Mouse (Mus musculus): Measurements from ENCODE around the gene Mrtfa. TPM values are rescaled to one million over a fixed set of nuclear protein-coding genes. Genes with fewer than 3 reads are reported as not detected.

The Mrtfa gene
- polyA plus RNA-seq, 1 experiment from 2014 or later = 25.7 TPM

GRCm38 (mm10) chr15:81192858-81193257, 2.3 kb upstream of the Mrtfa start:
- no peak for ATAC-seq (ENCODE audit: low FRiP score)
- WGBS = 95% methylated on average over 8 of the region's 8 CpGs

DNA sequence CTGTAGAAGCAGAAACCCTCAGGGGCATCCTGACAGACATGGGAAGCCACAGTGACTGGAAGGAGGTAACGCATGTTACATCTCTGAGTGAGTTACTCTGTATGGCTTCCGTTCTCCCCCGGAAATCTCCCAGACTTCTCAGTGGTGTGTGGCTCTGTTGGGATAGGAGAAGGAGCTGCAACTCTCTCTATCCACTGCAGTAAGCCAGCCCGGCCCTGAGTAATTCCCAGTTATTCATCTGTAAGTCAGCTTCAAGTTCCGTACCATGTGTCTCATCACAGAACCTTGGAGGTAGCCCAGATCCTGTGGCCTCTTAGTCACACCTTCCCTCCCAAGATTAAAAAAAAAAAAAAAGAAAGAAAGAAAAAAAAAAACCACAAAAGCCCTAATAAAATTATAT, 1.8 kb upstream of the Mrtfa start:
- H3K4me3 ChIP-seq (replicated peaks) = no peak overlapping the region
- H3K4me2 ChIP-seq = no peak overlapping the region
- H3K4me1 ChIP-seq = peaks cover 24% of the 10 kb centered on the region
- 0 out of 2 replicates have a peak, but pooled peaks cover 3% of the 10 kb centered on the region for H3K36me3 ChIP-seq (replicated peaks)
- H3K27ac ChIP-seq = no peak overlapping the region
- no peak for ATAC-seq (ENCODE audit: low FRiP score)
- H3K9me3 ChIP-seq = no peaks in the 10 kb centered on the region
- WGBS = 85% methylated on average over 5 of the region's 5 CpGs
- H3K27me3 ChIP-seq = no peaks in the 10 kb centered on the region
- H3K9ac ChIP-seq = no peak overlapping the region

More at GRCm38 (mm10) chr15:81192858-81193257, 2.3 kb upstream of the Mrtfa start:
- Histone ChIP-seq H3K4me2 (no peak overlapping the region), H3K36me3 (replicated peaks) (0 out of 2 replicates have a peak, but pooled peaks cover 3% of the 10 kb centered on the region), H3K9ac (no peak overlapping the region), H3K4me3 (replicated peaks) (no peak overlapping the region), H3K4me1 (peaks cover 24% of the 10 kb centered on the region), H3K9me3 (no peaks in the 10 kb centered on the region), H3K27ac (no peak overlapping the region), H3K27me3 (no peaks in the 10 kb centered on the region)

DNA sequence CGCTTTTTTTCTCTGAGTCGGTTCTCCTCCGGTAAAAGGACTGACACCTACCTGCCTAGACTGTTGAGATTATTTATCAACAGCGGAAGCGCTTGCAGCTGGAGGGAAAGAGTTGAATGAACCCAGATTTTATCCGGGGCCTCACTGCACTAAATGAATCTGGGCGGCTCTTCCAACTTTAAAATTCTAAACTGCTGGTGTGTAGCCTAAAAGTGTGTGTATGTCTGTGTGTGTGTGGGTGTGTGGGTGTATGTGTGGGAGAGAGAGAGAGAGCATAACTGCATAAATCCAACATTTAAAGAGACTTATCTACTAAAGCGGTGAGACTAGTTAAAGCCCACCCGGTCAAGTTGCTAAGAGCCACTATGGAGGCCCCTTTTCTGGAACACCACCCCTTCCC, 746 bp upstream of the Mrtfa start:
- Histone ChIP-seq H3K9ac (peak overlapping the region; percentile 58), H3K9me3 (no peaks in the 10 kb centered on the region), H3K4me3 (replicated peaks) (peak overlapping the region; percentile 87), H3K27me3 (no peaks in the 10 kb centered on the region), H3K27ac (no peak overlapping the region), H3K4me2 (peak overlapping the region; percentile 61), H3K36me3 (replicated peaks) (0 out of 2 replicates have a peak, but pooled peaks cover 3% of the 10 kb centered on the region), H3K4me1 (peaks cover 24% of the 10 kb centered on the region)
- WGBS = 32% methylated on average over 9 of the region's 9 CpGs
- no peak for ATAC-seq (ENCODE audit: low FRiP score)

DNA sequence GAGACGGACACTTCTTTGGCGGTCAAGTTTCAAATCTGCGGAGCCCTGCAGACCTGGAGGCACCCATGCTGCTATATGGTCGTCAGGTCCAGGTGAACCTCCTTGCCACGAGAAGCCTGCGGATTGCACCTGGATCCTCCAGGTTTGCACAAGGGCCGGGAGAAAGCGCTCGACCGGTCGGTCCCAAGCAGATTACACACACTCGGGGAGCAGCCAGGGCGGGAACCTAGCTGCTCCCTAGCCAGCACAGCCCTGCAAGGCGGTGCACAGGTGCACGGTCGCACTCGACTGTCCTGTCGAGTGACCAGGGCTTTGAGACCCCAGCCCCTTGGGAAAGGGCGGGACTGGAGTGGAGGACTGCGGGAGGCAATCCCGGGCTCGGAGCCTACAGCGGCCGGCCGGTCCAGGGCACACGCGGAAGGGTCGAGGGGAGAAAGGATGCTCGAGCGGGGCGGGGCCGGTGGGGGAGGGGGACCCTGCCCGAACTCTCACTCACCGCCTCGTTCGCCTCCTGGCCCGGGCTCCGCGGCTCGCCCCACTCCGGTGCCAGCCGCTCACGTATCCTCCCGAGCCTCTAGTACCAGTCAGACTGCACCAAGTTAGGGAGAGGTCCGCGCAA, 437 bp downstream of the Mrtfa start:
- Histone ChIP-seq H3K4me1 (peaks cover 24% of the 10 kb centered on the region), H3K9me3 (no peaks in the 10 kb centered on the region), H3K27me3 (no peaks in the 10 kb centered on the region), H3K4me2 (peak overlapping the region; percentile 89), H3K9ac (peak overlapping the region; percentile 92), H3K4me3 (replicated peaks) (peak overlapping the region; percentile 87), H3K36me3 (replicated peaks) (0 out of 2 replicates have a peak, but pooled peaks cover 3% of the 10 kb centered on the region), H3K27ac (peak overlapping the region; percentile 76)
- under 1% methylated on average over 34 of the region's 46 CpGs for WGBS
- no peak; the same call in 1 of the 2 replicates for ATAC-seq (ENCODE audit: low FRiP score)

DNA sequence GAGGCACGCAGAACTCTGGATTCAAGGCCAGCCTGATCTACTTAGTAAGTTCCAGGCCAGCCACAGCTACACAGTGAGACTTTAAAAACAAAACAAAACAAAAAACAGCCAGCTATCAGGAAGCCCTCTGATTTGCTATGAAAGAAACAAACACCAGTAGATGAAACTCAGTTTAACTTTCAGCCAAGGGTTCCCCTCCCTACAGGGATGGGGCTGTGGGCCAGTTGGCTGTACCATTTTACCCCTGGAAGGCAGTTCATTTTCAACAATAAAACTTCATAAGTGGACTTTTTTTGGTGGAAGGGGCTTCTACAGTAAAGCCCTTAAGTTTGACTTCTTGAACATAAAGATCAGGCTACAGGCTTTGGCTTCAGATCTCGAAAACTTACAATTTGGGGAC, 1.5 kb downstream of the Mrtfa start:
- Histone ChIP-seq H3K36me3 (replicated peaks) (0 out of 2 replicates have a peak, but pooled peaks cover 3% of the 10 kb centered on the region), H3K4me1 (peaks cover 24% of the 10 kb centered on the region), H3K27me3 (no peaks in the 10 kb centered on the region), H3K4me3 (replicated peaks) (peak overlapping the region; percentile 87), H3K9me3 (no peaks in the 10 kb centered on the region), H3K27ac (no peak overlapping the region), H3K9ac (peak overlapping the region; percentile 92), H3K4me2 (peak overlapping the region; percentile 89)
- ATAC-seq (ENCODE audit: low FRiP score) = no peak
- WGBS = 91% methylated on average over 2 of the region's 2 CpGs

- Histone ChIP-seq H3K27ac (no peak overlapping the region), H3K27me3 (no peaks in the 10 kb centered on the region), H3K9me3 (no peaks in the 10 kb centered on the region), H3K9ac (no peak overlapping the region), H3K4me1 (peaks cover 18% of the 10 kb centered on the region), H3K4me3 (replicated peaks) (no peak overlapping the region), H3K4me2 (no peak overlapping the region), H3K36me3 (replicated peaks) (0 out of 2 replicates have a peak, but pooled peaks cover 3% of the 10 kb centered on the region)
- WGBS = 83% methylated on average over 1 of the region's 1 CpGs
- no peak for ATAC-seq (ENCODE audit: low FRiP score)
Measured at GRCm38 (mm10) chr15:81184913-81185312, 5.6 kb downstream of the Mrtfa start.

DNA sequence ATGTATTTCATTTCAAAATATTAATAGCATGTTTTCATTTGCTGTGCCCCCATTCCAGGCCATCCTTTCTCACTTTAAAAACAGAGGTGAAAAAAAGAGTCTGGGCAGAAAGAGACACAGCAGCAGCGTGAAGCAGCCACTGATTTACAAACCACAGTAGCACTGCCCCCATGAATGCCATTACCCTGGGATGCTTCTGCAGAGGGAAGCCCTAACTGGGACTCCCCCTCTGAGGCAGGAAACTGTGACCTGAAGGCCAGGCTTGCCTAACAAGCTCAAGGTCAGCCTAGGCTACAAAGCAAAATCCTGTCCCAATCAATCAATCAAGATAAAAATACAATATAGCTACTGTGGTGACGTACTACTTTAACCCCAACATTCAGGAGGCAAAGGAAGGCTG, 9.3 kb downstream of the Mrtfa start:
- no peak overlapping the region for H3K9ac ChIP-seq
- WGBS = 80% methylated on average over 2 of the region's 2 CpGs

GRCm38 (mm10) chr15:81179523-81179922, 11.0 kb downstream of the Mrtfa start:
- 92% methylated on average over 2 of the region's 2 CpGs for WGBS

More for the DNA sequence above, 9.3 kb downstream of the Mrtfa start:
- Histone ChIP-seq H3K4me1 (0 out of 2 replicates have a peak, but pooled peaks cover 2% of the 10 kb centered on the region), H3K4me2 (no peak overlapping the region), H3K27me3 (no peaks in the 10 kb centered on the region), H3K4me3 (replicated peaks) (no peak overlapping the region), H3K36me3 (replicated peaks) (0 out of 2 replicates have a peak, but pooled peaks cover 5% of the 10 kb centered on the region), H3K9me3 (no peaks in the 10 kb centered on the region), H3K27ac (no peak overlapping the region)
- no peak for ATAC-seq (ENCODE audit: low FRiP score)

GRCm38 (mm10) chr15:81178703-81179102, 11.9 kb downstream of the Mrtfa start:
- Histone ChIP-seq H3K9ac (no peak overlapping the region), H3K27me3 (no peaks in the 10 kb centered on the region), H3K27ac (no peak overlapping the region), H3K4me1 (0 out of 2 replicates have a peak, but pooled peaks cover 2% of the 10 kb centered on the region), H3K4me2 (no peak overlapping the region), H3K4me3 (replicated peaks) (no peak overlapping the region), H3K9me3 (no peaks in the 10 kb centered on the region), H3K36me3 (replicated peaks) (0 out of 2 replicates have a peak, but pooled peaks cover 5% of the 10 kb centered on the region)
- 84% methylated on average over 11 of the region's 11 CpGs for WGBS
- no peak for ATAC-seq (ENCODE audit: low FRiP score)

More at GRCm38 (mm10) chr15:81179523-81179922, 11.0 kb downstream of the Mrtfa start:
- no peak overlapping the region for H3K27ac ChIP-seq
- no peaks in the 10 kb centered on the region for H3K27me3 ChIP-seq
- no peak overlapping the region for H3K9ac ChIP-seq
- H3K4me1 ChIP-seq = 0 out of 2 replicates have a peak, but pooled peaks cover 2% of the 10 kb centered on the region
- H3K9me3 ChIP-seq = no peaks in the 10 kb centered on the region
- no peak overlapping the region for H3K4me2 ChIP-seq
- 0 out of 2 replicates have a peak, but pooled peaks cover 5% of the 10 kb centered on the region for H3K36me3 ChIP-seq (replicated peaks)
- ATAC-seq (ENCODE audit: low FRiP score) = no peak
- no peak overlapping the region for H3K4me3 ChIP-seq (replicated peaks)

DNA sequence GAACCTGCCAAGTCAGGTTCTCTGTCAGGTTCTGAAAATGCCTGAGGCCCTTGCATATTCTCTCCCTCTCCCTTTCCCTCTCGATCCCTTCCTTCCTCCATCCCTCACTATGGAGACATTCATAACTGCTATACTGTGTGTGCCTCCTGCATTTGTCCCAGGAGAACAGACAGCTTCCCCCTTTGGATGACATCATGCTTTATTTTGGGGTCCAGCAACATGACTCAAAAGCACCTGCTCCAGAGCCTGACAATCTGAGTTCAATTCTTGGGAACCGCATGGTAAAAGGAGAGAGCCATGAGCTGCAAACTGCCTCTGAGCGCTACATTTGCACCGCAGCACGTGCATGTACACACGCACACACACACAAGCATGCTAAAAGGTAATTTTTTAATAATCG, 12.7 kb downstream of the Mrtfa start:
- Histone ChIP-seq H3K27me3 (no peaks in the 10 kb centered on the region), H3K9me3 (no peaks in the 10 kb centered on the region), H3K4me3 (replicated peaks) (no peak overlapping the region), H3K9ac (no peak overlapping the region), H3K4me2 (no peak overlapping the region), H3K4me1 (0 out of 2 replicates have a peak, but pooled peaks cover 2% of the 10 kb centered on the region), H3K36me3 (replicated peaks) (0 out of 2 replicates have a peak, but pooled peaks cover 5% of the 10 kb centered on the region), H3K27ac (no peak overlapping the region)
- WGBS = 91% methylated on average over 7 of the region's 7 CpGs
- no peak for ATAC-seq (ENCODE audit: low FRiP score)

- H3K27ac ChIP-seq = no peak overlapping the region
- 96% methylated on average over 3 of the region's 3 CpGs for WGBS
- no peaks in the 10 kb centered on the region for H3K27me3 ChIP-seq
- no peak overlapping the region for H3K4me2 ChIP-seq
- no peaks in the 10 kb centered on the region for H3K9me3 ChIP-seq
- no peak overlapping the region for H3K9ac ChIP-seq
- H3K36me3 ChIP-seq (replicated peaks) = 0 out of 2 replicates have a peak, but pooled peaks cover 10% of the 10 kb centered on the region
- H3K4me3 ChIP-seq (replicated peaks) = no peak overlapping the region
- no peaks in the 10 kb centered on the region for H3K4me1 ChIP-seq
- ATAC-seq (ENCODE audit: low FRiP score) = no peak
Measured at GRCm38 (mm10) chr15:81175633-81176032, 14.9 kb downstream of the Mrtfa start.

GRCm38 (mm10) chr15:81172259-81172658, 18.3 kb downstream of the Mrtfa start:
- 91% methylated on average over 8 of the region's 8 CpGs for WGBS
- no peaks in the 10 kb centered on the region for H3K4me1 ChIP-seq
- H3K27me3 ChIP-seq = no peaks in the 10 kb centered on the region
- ATAC-seq (ENCODE audit: low FRiP score) = no peak
- 0 out of 2 replicates have a peak, but pooled peaks cover 10% of the 10 kb centered on the region for H3K36me3 ChIP-seq (replicated peaks)
- no peak overlapping the region for H3K9ac ChIP-seq
- no peak overlapping the region for H3K27ac ChIP-seq
- H3K4me3 ChIP-seq (replicated peaks) = no peak overlapping the region
- no peak overlapping the region for H3K4me2 ChIP-seq
- H3K9me3 ChIP-seq = no peaks in the 10 kb centered on the region

DNA sequence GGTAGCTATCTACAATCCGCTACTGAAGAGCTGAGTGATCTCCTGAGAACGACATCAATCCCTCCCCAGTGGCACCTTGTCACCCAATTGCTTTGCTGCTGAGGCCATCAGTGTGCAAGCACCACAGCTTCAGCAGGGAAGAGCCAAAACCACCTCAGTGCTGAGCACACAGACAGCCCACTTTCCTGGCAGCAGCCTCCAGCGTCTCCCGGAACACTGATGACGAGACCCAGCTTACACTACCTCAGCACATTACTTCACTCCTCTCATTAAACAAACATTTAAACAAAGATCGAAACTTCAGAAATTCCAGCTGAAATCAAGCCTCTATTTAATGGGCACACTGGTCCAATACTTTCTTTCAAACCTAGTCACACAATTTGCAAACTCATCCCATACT, 21.8 kb downstream of the Mrtfa start:
- 0 out of 2 replicates have a peak, but pooled peaks cover 6% of the 10 kb centered on the region for H3K36me3 ChIP-seq (replicated peaks)
- no peaks in the 10 kb centered on the region for H3K27me3 ChIP-seq
- H3K4me3 ChIP-seq (replicated peaks) = no peak overlapping the region
- H3K9me3 ChIP-seq = no peaks in the 10 kb centered on the region
- no peaks in the 10 kb centered on the region for H3K4me1 ChIP-seq
- no peak for ATAC-seq (ENCODE audit: low FRiP score)
- H3K27ac ChIP-seq = no peak overlapping the region
- H3K9ac ChIP-seq = no peak overlapping the region
- 89% methylated on average over 6 of the region's 6 CpGs for WGBS
- H3K4me2 ChIP-seq = no peak overlapping the region

Measured in forebrain, embryonic 12.5 days (tissue).